Mouse (Mus musculus) heart, postnatal 4 days (tissue): Measurements from ENCODE around the gene Tram1l1. TPM values are rescaled to one million over a fixed set of nuclear protein-coding genes. Genes with fewer than 3 reads are reported as not detected.
A peak's percentile ranks its signal among the peaks of the same experiment; 100 is the strongest.
"Not testable (repeated sequence)": the region's sequence is repeated elsewhere in the genome, so short reads cannot be mapped to it uniquely, and the experiment has no call there.

Experiments
- DNase-seq: peaks from one replicate; pipeline ENCODE4 v3.0.0; 2021
- total RNA-seq, 2 experiments: library from RNA; stranded (reverse); gene quantifications; 2 replicates each; pipeline ENCODE4 v1.2.3; 2021

Gene Tram1l1
- under 1 TPM; 0.64 to 0.70 TPM for total RNA-seq

DNA sequence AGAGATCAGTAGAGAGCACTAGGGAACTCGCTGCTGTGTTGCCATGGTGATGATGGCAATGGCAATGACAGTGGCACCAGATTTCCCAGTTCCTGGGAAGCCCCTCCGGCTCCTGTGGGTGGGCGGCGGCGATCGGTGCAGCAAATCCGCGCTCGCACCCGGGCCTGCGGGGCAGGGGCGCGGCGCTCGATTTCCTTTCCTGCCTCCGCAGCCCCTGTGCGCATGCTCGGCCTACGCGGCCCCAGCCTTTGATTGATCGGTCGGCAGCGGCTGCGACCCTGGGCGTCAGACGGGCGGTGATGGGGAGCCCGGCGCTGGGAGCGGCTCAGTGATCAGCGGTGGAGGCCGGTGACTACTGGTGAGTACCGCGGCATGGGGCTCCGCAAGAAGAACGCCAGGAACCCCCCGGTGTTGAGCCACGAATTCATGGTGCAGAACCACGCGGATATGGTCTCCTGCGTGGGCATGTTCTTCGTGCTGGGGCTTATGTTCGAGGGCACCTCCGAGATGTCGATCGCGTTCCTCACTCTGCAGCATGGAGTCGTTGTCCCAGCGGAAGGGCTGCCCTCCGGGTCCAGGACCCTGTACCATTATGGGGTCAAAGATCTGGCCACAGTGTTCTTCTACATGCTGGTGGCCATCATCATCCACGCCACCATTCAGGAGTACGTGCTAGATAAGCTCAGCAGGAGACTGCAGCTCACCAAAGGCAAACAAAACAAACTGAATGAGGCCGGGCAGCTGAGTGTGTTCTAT, at the start of gene Tram1l1:
Tram1l1 (plus strand) TSS at position 35 of the 756 bp plus-strand sequence.
- DNase-seq: peak; percentile 62

DNA sequence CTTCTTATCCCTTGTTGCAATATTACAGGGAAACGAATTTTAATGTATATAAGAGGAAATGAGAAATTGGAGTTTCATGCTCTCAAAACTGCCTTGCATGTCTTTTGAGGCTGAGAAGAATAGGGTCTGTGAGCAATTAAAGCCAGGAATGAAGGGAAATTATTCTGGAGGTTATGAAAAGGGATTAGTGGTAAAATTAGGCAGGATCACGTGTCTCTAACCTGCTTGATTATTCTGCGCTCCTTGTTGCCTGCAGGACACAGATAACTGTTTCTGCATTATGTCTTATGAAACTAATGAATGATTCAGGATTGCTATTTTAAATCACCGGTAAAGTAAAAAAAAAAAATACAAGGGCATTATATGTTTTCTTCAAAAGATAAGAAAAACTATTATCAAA, 49.4 kb upstream of the Tram1l1 start:
- no peak for DNase-seq

DNA sequence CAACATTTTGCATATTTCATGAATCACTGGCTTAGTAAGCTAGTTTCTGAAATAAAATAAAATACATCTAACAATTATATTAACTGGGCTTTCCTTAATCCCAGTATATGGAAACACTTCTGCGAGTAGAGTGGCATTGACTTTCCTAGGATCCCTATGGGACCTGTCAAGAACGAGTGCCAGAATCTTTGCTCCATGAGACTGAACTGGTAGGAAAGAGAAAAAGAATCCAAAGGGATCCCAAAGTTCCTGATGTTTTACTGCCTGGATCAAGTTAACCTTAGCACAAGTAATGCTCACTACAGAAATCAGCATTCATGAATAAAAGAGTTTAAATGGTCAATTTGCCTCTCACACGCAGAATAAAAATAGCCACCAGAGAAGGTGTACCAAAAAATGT, 49.0 kb upstream of the Tram1l1 start:
- DNase-seq: no peak

DNA sequence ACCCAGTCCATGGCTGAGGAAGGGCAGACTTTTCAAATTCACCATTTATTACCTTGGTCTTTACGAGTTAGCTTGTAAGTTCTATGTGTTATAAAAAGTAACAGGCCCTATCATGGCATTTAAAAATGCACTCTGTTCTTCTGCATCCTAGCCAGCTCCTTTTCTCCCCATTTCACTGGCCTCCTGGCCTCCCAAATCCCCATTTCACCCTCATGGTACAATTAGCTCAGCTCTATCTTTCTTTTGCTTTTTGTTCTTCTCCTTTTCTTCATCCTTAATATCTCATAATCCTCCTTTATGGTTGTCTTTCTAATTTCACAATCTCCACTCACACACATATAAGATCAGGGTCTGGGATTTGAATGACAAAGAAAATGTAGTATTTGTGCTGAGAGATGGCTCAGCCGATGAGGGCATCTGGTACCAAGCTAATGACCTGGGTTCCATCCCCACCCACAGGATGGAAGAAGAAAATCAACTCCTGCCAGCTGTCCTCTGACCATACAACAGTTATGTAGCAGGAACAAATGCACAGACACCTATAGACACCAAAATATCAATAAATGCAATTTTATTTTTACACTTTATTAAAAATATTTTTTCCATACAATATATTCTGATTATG, 48.1 kb upstream of the Tram1l1 start:
- DNase-seq: no peak

GRCm38 (mm10) chr3:124274928-124275609, 45.6 kb upstream of the Tram1l1 start:
- DNase-seq: peak; percentile 58

DNA sequence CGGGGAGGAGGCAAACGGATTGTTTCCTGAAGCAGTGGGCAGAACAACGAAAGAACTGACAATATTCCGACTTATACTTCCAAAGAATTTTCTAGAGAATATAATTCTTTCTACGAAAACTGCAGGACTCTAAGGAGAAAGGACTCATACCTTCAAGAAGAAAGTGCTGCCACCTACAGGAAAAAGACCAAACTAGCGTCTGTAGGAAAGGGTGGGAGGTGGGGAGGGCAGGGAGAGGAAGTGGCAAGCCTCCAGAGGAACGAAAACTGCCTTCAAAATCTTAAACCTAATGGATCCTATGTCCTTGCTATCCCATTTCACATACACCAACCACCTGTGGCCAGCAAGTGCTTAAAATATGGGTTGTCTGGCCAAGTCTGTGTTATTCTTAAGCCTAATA, 31.7 kb upstream of the Tram1l1 start:
- DNase-seq: not testable (repeated sequence)

DNA sequence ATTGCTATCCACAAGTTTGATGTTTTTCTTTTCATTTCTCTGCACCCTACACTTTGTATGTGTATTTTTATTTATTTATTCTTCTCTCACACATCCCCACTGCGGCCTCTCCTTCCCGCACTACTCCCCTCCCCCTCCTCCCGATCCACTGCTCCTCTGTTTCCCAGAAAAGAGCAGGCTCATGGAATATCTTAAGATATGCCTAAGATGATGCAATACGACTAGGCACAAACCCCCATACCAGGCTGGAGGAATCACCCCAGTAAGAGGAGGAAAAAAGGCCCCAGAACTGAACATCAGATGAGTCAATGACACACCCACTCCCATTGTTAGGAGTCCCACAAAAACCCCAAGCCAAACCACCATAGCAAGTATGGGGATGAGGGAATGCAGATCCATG, 1.4 kb upstream of the Tram1l1 start:
- DNase-seq: no peak

DNA sequence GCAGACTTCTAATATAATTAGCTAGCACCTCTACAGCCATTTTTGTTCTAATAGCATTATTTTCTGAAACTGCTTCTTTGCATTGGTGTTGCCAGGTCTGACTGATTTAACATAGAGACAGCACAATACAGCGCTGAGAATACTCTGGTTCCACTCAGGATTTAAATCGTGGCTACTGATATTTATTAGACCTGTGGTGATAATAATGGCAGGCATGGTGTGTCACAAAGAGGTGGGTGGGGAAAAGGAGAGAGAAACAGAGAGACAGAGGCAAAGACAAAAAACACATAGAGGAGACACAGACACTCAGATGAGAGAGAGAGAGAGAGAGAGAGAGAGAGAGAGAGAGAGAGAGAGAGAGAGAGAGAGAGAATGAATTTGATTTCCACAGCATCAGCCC, 257 bp upstream of the Tram1l1 start:
- DNase-seq: no peak

DNA sequence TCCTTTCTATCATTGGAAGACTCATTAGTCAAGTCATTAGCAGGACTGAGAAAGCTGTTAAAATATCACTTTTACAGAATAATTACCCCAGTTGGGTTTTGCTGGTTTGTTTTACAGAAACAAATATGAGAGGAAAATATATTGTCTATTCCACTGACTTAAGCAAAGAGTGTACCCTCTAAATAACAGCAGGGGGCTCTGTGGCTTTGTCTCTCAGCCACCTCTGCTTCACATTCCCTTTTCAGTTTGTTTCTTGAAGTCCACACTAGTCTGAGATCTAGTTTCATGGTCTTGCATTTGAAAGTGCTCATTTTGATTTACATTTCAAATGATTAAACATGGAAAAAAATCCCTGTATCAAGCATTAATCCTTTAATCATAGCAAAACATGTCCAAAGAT, 25.8 kb downstream of the Tram1l1 start:
- no peak for DNase-seq

GRCm38 (mm10) chr3:124357533-124357932, 36.9 kb downstream of the Tram1l1 start:
- DNase-seq: no peak

- DNase-seq: no peak
These were observed 51.4 kb downstream of the Tram1l1 start for GRCm38 (mm10) chr3:124372031-124372430.

Other genes with a start within 250 kb of the Tram1l1 start
- gene 1700006A11Rik, start 105.2 kb downstream of the Tram1l1 start, total RNA-seq: not detected